Mouse (Mus musculus) thymus, postnatal 10 days (tissue): ENCODE results near the gene Aars.

ENCODE experiments used
- DNase-seq, 2 experiments: peaks; one replicate each; pipeline ENCODE4 v3.0.0; 2021; ENCODE audit warnings: low spot score in 2 of 2

Gene Aars

GRCm38 (mm10) chr8:111093865-111094718, 61.1 kb downstream of the Aars start, which contains the start of gene Pdpr:
Gene Pdpr (plus strand): TSS chr8:111094630.
- peak; percentile 90 to 93 for DNase-seq

- peak; percentile 16 to 17 for DNase-seq
Measured at GRCm38 (mm10) chr8:111094719-111095302, 61.9 kb downstream of the Aars start.
